In genomic region chr2:162498191-162498590, GRCm38 (mm10) we compare ENCODE assay signal across 20 mouse cellular contexts.
DNase-seq lines count a peak whose midpoint lies in the region; ATAC-seq and TF ChIP-seq lines count a peak whose summit lies in the region.
"Had no signal": no experiment of that assay in that cellular context is flagged by ENCODE, and none has a peak within 500 bp of the region (broad histone marks: within the 10 kb centered on the region; RNA-seq: fewer than 3 reads in every experiment).

No protein-coding gene starts in this region.

- no peaks in the 10 kb centered on the region for H3K27me3 ChIP-seq in kidney, embryonic 16.5 days (ENCODE audit: insufficient read depth, low read length)
- H3K27me3 ChIP-seq: embryonic facial prominence, embryonic 12.5 days; forebrain, embryonic 15.5 days; heart, embryonic 13.5 days; intestine, embryonic 15.5 days had no signal

- peak; percentile 29 for DNase-seq in gastrocnemius, adult 2 months
- DNase-seq in gastrocnemius, postnatal 14 days, result no peak
- peak; percentile 7 for DNase-seq in ovary, adult 18-20 months (ENCODE audit: low spot score)
- DNase-seq in ovary, postnatal 14 days (ENCODE audit: low spot score), result no peak
- peak; percentile 22 for DNase-seq in adrenal gland, postnatal 10 days
- DNase-seq in right cerebral cortex, postnatal 4 days, result no peak
- DNase-seq: B cell, adult 2 months; cerebellum, adult 11-12 months; cerebellum, adult 9-10 months; cerebellum, postnatal 25 days; kidney, adult 18-20 months had no signal

- no peaks in the 10 kb centered on the region for H3K9me3 ChIP-seq in kidney, embryonic 16.5 days (ENCODE audit: low read length)
- H3K9me3 ChIP-seq: embryonic facial prominence, embryonic 12.5 days; forebrain, embryonic 15.5 days; heart, embryonic 13.5 days; hindbrain, embryonic 10.5 days; intestine, embryonic 15.5 days had no signal

- TF ChIP-seq CTCF in gastrocnemius, adult 2 months (IDR thresholded peaks at IDR 0.05), result no peak

- WGBS in kidney, embryonic 16.5 days, result 39% methylated on average over 3 of the region's 3 CpGs

- H3K4me2 ChIP-seq in kidney, embryonic 16.5 days (replicated peaks; ENCODE audit: low read depth, low read length), result no peak overlapping the region
- H3K4me2 ChIP-seq: embryonic facial prominence, embryonic 12.5 days; forebrain, embryonic 15.5 days; heart, embryonic 13.5 days; hindbrain, embryonic 14.5 days; intestine, embryonic 15.5 days had no signal

- intact Hi-C loops in gastrocnemius, adult 2 months (cut with DNase I), result no loop called here
- intact Hi-C loops in gastrocnemius, postnatal 14 days (cut with DNase I; ENCODE audit: low total_unique reads), result no loop called here

- no peak overlapping the region for H3K4me3 ChIP-seq in gastrocnemius, adult 2 months
- no peak overlapping the region for H3K4me3 ChIP-seq in kidney, embryonic 16.5 days (ENCODE audit: low read length)
- H3K4me3 ChIP-seq: embryonic facial prominence, embryonic 12.5 days; forebrain, embryonic 15.5 days; heart, embryonic 13.5 days; hindbrain, embryonic 10.5 days; intestine, embryonic 15.5 days had no signal

- H3K27ac ChIP-seq in gastrocnemius, adult 2 months, result no peak overlapping the region
- H3K27ac ChIP-seq in kidney, embryonic 16.5 days (ENCODE audit: low read length), result no peak overlapping the region
- H3K27ac ChIP-seq: embryonic facial prominence, embryonic 12.5 days; forebrain, embryonic 15.5 days; heart, embryonic 13.5 days; hindbrain, embryonic 10.5 days; hindbrain, embryonic 14.5 days; intestine, embryonic 15.5 days had no signal

- H3K4me1 ChIP-seq in kidney, embryonic 16.5 days (ENCODE audit: insufficient read depth, low read length), result no peaks in the 10 kb centered on the region
- H3K4me1 ChIP-seq: embryonic facial prominence, embryonic 12.5 days; heart, embryonic 13.5 days; hindbrain, embryonic 10.5 days; intestine, embryonic 15.5 days had no signal

- H3K36me3 ChIP-seq in kidney, embryonic 16.5 days (ENCODE audit: insufficient read depth, low read length), result no peaks in the 10 kb centered on the region
- H3K36me3 ChIP-seq: embryonic facial prominence, embryonic 12.5 days; forebrain, embryonic 15.5 days; G1E; heart, embryonic 13.5 days; hindbrain, embryonic 10.5 days; intestine, embryonic 15.5 days had no signal

- no peak for ATAC-seq in kidney, embryonic 16.5 days (ENCODE audit: low FRiP score, low TSS enrichment)
- ATAC-seq: CD4-positive, CD25-positive, alpha-beta regulatory T cell, adult 4 months; forebrain, embryonic 15.5 days; intestine, embryonic 15.5 days had no signal

- no peak overlapping the region for H3K9ac ChIP-seq in kidney, embryonic 16.5 days (replicated peaks; ENCODE audit: low read length)
- H3K9ac ChIP-seq: embryonic facial prominence, embryonic 12.5 days; forebrain, embryonic 15.5 days; heart, embryonic 13.5 days; hindbrain, embryonic 14.5 days; intestine, embryonic 15.5 days had no signal

Comparison
In these comparisons a context has a peak if more than half of its experiments do, and no peak if none do; other contexts are left out.
1. DNase-seq: peak in gastrocnemius, adult 2 months (single experiment), ovary, adult 18-20 months (single experiment) and adrenal gland, postnatal 10 days (single experiment); none in gastrocnemius, postnatal 14 days (single experiment), ovary, postnatal 14 days (single experiment) and right cerebral cortex, postnatal 4 days (single experiment).